Mouse (Mus musculus): Measurements from ENCODE around the gene Hcn3.

- TF ChIP-seq POLR2A (IDR thresholded peaks at IDR 0.05; ENCODE audit: extremely low read depth, insufficient read depth, low read length) (no peak), CTCF (IDR thresholded peaks at IDR 0.05; ENCODE audit: extremely low read depth, insufficient read depth, low read length) (no peak)
Measured at GRCm38 (mm10) chr3:89175544-89175943, 15.5 kb upstream of the Hcn3 start.
